In the genomic region with DNA sequence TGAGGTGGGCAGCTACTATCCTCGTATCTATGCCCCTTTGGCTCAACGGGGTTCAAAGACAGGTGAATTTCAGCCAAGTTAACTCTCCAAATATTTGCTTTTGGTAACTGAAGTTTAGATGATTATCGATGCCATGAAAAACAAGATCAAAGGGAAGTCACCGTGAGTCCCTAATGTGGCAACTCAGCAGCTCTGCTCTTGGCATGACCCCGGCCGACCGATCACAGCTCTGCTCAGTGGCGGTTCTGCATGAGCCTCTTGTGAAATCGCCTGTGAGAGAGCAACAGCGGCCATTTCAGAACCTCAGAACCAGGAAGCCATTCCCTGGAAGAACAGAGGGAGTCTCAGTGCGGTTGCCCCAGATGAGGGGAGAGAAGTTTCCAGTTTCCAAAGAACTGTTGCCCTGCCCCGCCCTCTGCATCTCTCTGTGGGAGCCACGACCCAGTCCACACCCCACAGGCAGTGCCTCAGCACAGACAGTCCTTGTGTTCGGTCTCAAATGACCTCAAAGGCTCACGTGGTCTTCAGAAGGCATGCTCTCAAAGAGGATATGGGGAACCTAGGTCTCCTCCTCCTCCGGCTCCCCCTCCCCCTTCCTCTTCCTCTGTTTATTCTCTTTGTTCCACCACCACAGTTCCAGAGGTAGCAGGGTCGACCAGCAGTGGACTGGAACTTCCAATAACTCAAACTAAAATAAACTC, we compare ENCODE assay signal across 19 mouse cellular contexts. TPM values are rescaled to one million over a fixed set of nuclear protein-coding genes. Genes with fewer than 3 reads are reported as not detected.
DNase-seq lines count a peak whose midpoint lies in the region; ATAC-seq lines count a peak whose summit lies in the region.
"Had no signal": no experiment of that assay in that cellular context is flagged by ENCODE, and none has a peak within 500 bp of the region (broad histone marks: within the 10 kb centered on the region; RNA-seq: fewer than 3 reads in every experiment).

No protein-coding gene starts in this region.

- peak overlapping the region; percentile 37 for H3K4me2 ChIP-seq in kidney, embryonic 16.5 days (replicated peaks; ENCODE audit: low read depth, low read length)
- H3K4me2 ChIP-seq in liver, embryonic 12.5 days, result no peak overlapping the region; the same call in 1 of the 2 replicates
- H3K4me2 ChIP-seq: limb, embryonic 12.5 days; midbrain, embryonic 13.5 days had no signal

- no peaks in the 10 kb centered on the region for H3K36me3 ChIP-seq in kidney, embryonic 16.5 days (ENCODE audit: insufficient read depth, low read length)
- H3K36me3 ChIP-seq in liver, embryonic 12.5 days, result no peaks in the 10 kb centered on the region
- H3K36me3 ChIP-seq: embryonic facial prominence, embryonic 10.5 days; limb, embryonic 12.5 days; midbrain, embryonic 13.5 days had no signal

- DNase-seq in adrenal gland, postnatal 10 days, result peak; percentile 24
- no peak for DNase-seq in adrenal gland, postnatal 25 days
- no peak for DNase-seq in kidney, postnatal 25 days
- peak; percentile 42 for DNase-seq in R1 (ENCODE audit: low read depth, low spot score)
- no peak for DNase-seq in cerebellum, adult 11-12 months
- DNase-seq: cerebellum, adult 2 months; heart, adult 18-20 months; heart, postnatal 14 days; kidney, adult 9 months; layer of hippocampus, postnatal 36 days; lung, postnatal 4 days; thymus, postnatal 4 days had no signal

- peak; percentile 78 for ATAC-seq in kidney, embryonic 16.5 days (ENCODE audit: low FRiP score, low TSS enrichment)
- peak; percentile 58 for ATAC-seq in liver, embryonic 12.5 days
- no peak for ATAC-seq in erythroblast, adult 5-6 weeks (replicated peaks; ENCODE audit: low FRiP score, poor library complexity, severe bottlenecking)
- ATAC-seq: hindbrain, postnatal 0 days; midbrain, embryonic 13.5 days had no signal

- peaks cover 9% of the 10 kb centered on the region; the same call in 1 of the 2 replicates for H3K4me1 ChIP-seq in kidney, embryonic 16.5 days (ENCODE audit: insufficient read depth, low read length)
- H3K4me1 ChIP-seq in liver, embryonic 12.5 days, result no peaks in the 10 kb centered on the region
- H3K4me1 ChIP-seq: midbrain, embryonic 13.5 days had no signal

- no peak overlapping the region for H3K9ac ChIP-seq in kidney, embryonic 16.5 days (replicated peaks; ENCODE audit: low read length)
- H3K9ac ChIP-seq in liver, embryonic 12.5 days, result no peak overlapping the region
- H3K9ac ChIP-seq: limb, embryonic 12.5 days; midbrain, embryonic 13.5 days had no signal

- WGBS in kidney, embryonic 16.5 days, result 40% methylated on average over 17 of the region's 17 CpGs
- 52% methylated on average over 17 of the region's 17 CpGs for WGBS in liver, embryonic 12.5 days (ENCODE audit: insufficient replicate concordance)

- H3K27ac ChIP-seq in kidney, embryonic 16.5 days (ENCODE audit: low read length), result 0 out of 2 replicates have a peak overlapping the region, but pooled peaks have one; percentile 31
- no peak overlapping the region for H3K27ac ChIP-seq in liver, embryonic 12.5 days
- H3K27ac ChIP-seq: embryonic facial prominence, embryonic 10.5 days; hindbrain, postnatal 0 days; limb, embryonic 12.5 days; midbrain, embryonic 13.5 days had no signal

- no peaks in the 10 kb centered on the region for H3K9me3 ChIP-seq in kidney, embryonic 16.5 days (ENCODE audit: low read length)
- no peaks in the 10 kb centered on the region for H3K9me3 ChIP-seq in liver, embryonic 12.5 days (replicated peaks)
- H3K9me3 ChIP-seq: embryonic facial prominence, embryonic 10.5 days; limb, embryonic 12.5 days; midbrain, embryonic 13.5 days had no signal

- no peak overlapping the region for H3K4me3 ChIP-seq in kidney, embryonic 16.5 days (ENCODE audit: low read length)
- no peak overlapping the region for H3K4me3 ChIP-seq in liver, embryonic 12.5 days
- H3K4me3 ChIP-seq: embryonic facial prominence, embryonic 10.5 days; limb, embryonic 12.5 days; midbrain, embryonic 13.5 days had no signal

- no peaks in the 10 kb centered on the region for H3K27me3 ChIP-seq in kidney, embryonic 16.5 days (ENCODE audit: insufficient read depth, low read length)
- no peaks in the 10 kb centered on the region for H3K27me3 ChIP-seq in liver, embryonic 12.5 days (replicated peaks)
- H3K27me3 ChIP-seq: midbrain, embryonic 13.5 days had no signal

RNA-seq across cellular contexts. Expression of gene Foxc1, which starts 27.0 kb away (rescaled TPM):
- total RNA-seq in adrenal gland, postnatal 10 days (2021), result 1 to 10 TPM; 6.7 to 6.9 TPM
- 7.3 and 8.1 TPM in 2 replicates for total RNA-seq in adrenal gland, postnatal 25 days (2021)
- polyA plus RNA-seq in kidney, embryonic 16.5 days (2015; fragmentation: Nextera tagmentation; extraction: Ambion mirVana), result 2.3 and 3.3 TPM in 2 replicates
- 0.25 and 0.28 TPM in 2 replicates for polyA plus RNA-seq in liver, embryonic 12.5 days (2016; fragmentation: Nextera tagmentation; extraction: Ambion mirVana)
- 0.19 TPM in 1 of 2 replicates, not detected in the other for total RNA-seq in erythroblast, adult 5-6 weeks (2015; ENCODE audit: low replicate concordance)
- total RNA-seq in erythroblast, adult 5-6 weeks (2017; ENCODE audit: low replicate concordance), result 0.09 TPM in 1 of 2 replicates, not detected in the other

Comparison
In these comparisons a context has a peak if more than half of its experiments do, and no peak if none do; other contexts are left out.
1. DNase-seq: peak in adrenal gland, postnatal 10 days (single experiment) and R1 (single experiment); none in adrenal gland, postnatal 25 days (single experiment), kidney, postnatal 25 days (0 of 2) and cerebellum, adult 11-12 months (single experiment).